Mouse (Mus musculus): Measurements from ENCODE around the gene Egfr. TPM values are rescaled to one million over a fixed set of nuclear protein-coding genes. Genes with fewer than 3 reads are reported as not detected.

Egfr gene
- total RNA-seq, 2 experiments from 2014 or later: 15.3 to 18.6 TPM

DNA sequence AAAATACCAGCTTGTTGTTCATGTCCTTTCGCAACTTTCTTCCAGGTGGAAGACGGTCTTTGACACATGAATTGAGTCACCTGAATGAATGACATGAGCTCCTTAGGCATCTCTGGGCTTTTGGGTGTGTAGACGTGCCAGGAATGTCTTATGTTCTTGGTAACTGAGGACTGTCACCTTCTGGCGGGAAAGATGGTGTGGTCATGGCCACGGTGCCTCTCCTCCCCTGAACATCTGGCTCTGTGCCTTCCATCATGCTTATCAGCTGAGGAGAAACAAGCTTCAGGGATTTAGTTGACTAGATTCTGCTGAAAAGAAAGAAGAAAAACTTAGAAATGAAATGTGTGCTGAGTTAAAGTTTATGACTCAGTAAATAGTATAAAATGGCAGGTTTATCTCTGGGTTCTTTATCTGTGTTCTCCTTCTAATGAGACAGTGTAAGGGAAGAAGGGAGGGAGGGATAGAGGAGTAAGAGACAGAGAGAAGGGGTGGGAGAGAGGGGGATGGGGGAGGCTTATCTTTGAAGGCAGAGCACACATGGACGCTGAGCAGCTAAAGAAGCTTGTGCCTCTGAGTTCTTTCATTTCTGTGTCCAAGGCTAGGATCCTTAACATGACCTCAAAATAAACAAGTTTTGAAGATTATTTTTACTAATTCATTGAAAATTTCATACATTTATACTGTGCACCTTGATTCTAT lies 65.5 kb downstream of the Egfr start:
- DNase-seq (ENCODE audit: extremely low spot score in 1 of 2, low spot score in 2 of 2): no peak
- intact Hi-C loops (cut with DNase I): no loop called here

- intact Hi-C loops (cut with DNase I): no loop called here
- no peak for DNase-seq (ENCODE audit: extremely low spot score in 1 of 2, low spot score in 2 of 2)
Observed at GRCm38 (mm10) chr11:16819424-16819823, 67.4 kb downstream of the Egfr start.

GRCm38 (mm10) chr11:16820138-16820537 lies 68.1 kb downstream of the Egfr start:
- intact Hi-C loops (cut with DNase I): no loop called here
- DNase-seq (ENCODE audit: extremely low spot score in 1 of 2, low spot score in 2 of 2): no peak

DNA sequence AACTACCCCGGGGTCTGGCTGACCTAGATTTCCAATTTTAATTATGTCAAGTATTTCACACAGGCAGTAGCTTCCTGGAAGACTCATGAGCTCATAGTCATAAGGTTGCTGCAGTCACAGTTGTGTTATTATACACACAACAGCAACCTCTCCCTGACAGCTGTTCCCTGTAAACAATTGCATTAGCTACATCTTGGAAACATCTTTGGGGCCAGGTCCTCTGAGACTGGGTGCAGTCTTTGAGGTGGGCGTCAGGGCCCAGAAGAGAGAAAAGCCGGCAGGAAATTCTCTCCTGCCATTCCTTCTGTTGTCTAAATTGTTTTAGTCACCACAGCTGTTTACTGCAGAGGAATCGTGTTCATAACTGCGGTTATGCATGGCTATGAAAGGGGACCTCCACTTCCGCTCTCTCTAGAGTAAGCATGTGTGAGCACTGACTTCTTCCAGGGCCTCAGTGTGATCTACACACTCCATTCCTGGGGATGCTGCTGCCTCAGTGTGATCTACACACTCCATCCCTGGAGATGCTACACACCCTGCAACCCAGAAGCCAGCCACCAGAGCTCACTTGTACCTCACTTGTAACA lies 69.8 kb downstream of the Egfr start:
- DNase-seq (ENCODE audit: extremely low spot score in 1 of 2, low spot score in 2 of 2): no peak
- intact Hi-C loops (cut with DNase I): no loop called here

GRCm38 (mm10) chr11:16823830-16824545 lies 72.0 kb downstream of the Egfr start:
- intact Hi-C loops (cut with DNase I): no loop called here
- no peak for DNase-seq (ENCODE audit: extremely low spot score in 1 of 2, low spot score in 2 of 2)

- no peak for DNase-seq (ENCODE audit: extremely low spot score in 1 of 2, low spot score in 2 of 2)
- intact Hi-C loops (cut with DNase I): no loop called here
Observed at GRCm38 (mm10) chr11:16829468-16829867, 77.5 kb downstream of the Egfr start.

- intact Hi-C loops (cut with DNase I): no loop called here
- DNase-seq (ENCODE audit: extremely low spot score in 1 of 2, low spot score in 2 of 2): no peak
Observed at GRCm38 (mm10) chr11:16830531-16831227, 78.7 kb downstream of the Egfr start.

DNA sequence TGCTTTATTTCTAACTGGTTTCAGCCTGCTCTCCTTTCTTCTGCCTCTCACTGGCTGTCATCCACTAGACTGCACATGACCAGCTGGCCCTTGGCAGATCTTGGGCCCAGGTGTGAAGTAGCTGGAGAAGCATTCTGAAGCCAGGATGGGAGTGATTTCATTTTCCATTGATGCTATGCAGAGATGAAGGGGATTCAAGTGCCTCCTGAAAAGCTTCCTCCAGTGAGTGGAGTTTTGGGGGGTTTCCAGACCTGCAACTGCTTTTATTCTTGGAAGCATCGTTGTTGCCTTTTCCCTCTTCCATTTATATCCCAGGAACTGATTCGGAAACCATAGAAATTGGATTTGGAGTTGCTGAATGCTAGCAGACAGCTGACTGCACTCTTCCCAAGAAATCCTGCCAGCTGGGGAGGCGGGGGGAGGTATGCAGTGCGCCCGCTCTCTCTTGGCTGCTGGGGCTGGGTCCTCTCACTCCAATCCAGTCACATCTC lies 80.0 kb downstream of the Egfr start:
- intact Hi-C loops (cut with DNase I): no loop called here

DNA sequence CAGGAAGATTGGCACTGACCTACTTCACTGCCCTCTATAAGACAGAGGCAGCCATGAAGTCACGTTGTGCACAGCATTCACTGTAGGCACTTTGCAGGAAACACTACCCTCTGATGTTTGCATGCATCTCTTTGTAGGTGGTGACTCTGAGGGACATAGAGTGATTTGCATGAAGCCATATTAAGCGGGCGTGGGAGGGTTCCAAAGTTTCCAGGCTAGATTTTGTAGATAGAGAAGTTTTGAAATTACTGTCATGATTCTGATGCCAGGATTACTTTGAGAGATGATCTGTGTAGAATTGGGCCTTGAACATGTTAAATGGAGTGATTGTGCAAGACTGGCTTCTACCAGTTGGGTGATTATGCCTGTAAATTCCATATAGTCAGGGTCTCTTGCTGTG lies 86.8 kb downstream of the Egfr start:
- DNase-seq (ENCODE audit: extremely low spot score in 1 of 2, low spot score in 2 of 2): no peak
- intact Hi-C loops (cut with DNase I): no loop called here

More for the DNA sequence above, 80.0 kb downstream of the Egfr start:
- DNase-seq (ENCODE audit: extremely low spot score in 1 of 2, low spot score in 2 of 2): peak; percentile 54 to 67

DNA sequence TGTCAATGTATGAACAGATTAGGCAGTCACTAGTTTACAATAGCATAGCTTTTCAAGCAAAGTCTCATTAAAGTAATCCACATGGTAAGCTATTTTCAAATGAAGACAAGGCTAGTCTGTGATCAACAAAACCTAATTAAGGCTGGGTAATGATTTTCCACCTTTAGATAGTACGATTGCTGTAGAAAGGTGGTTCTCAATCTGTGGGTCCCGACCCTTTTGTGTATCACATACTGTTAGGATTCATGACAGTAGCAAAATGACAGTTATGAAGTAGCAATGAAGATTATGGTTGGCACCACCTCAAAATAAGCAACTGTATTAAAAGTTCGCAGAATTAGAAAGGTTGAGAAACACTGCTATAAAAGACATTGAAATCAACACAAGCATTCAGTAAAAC lies 90.9 kb downstream of the Egfr start:
- DNase-seq (ENCODE audit: extremely low spot score in 1 of 2, low spot score in 2 of 2): no peak
- intact Hi-C loops (cut with DNase I): no loop called here

DNA sequence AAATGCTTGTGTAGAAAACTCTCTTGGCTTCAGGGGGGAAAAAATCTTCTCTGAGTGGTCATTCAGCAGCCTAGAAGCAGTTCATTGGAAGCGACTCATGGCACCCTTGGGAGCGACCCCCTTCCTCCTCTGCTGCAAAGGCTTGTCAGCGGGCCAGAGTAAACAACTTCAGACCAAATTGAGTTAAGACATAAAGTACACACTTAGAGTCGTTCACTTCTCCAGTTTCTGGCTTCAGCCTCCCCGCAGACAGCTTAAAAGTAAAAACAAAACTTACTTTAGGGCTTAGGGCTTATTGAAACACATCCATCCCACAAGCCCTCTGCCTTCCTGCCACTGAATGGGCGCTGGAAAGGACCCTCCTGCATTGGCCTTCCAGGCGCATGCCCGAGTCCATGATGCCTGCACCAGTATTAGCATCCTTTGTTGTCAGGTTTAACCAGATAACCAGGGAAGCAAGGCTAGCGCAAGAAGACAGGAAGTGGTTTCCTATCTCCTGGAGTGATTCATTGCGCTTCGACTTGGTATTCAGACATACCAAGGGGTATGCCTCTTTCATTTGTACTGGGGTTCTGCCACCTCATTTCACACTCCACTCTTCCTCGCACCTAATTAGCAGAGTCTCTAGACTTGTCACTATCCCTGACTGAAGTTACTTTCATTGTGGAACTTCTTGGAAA lies 92.0 kb downstream of the Egfr start:
- intact Hi-C loops (cut with DNase I): no loop called here
- peak in 1 of 2 experiments; percentile 52 for DNase-seq (ENCODE audit: extremely low spot score in 1 of 2, low spot score in 2 of 2)

- intact Hi-C loops (cut with DNase I): no loop called here
Observed at GRCm38 (mm10) chr11:16848881-16849280, 96.9 kb downstream of the Egfr start.

DNA sequence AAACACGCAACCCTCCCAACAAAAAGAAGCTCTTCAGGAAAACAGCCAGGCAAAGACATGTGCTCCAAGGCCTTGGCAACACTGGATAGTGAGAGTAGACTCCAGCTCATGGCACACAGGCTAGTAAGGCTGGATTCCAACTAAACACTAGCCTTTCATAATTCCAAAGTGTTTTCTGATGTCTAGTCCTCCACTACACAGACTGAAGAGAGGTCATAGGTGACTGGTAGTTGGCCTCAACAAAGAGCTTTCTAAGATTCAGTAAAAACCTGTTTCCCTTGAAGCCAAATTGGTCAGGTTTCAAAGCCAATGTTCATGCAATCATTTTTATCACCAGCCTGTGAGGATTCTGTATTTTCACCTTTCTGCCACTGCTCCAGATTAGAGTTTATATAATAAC lies 99.4 kb downstream of the Egfr start:
- intact Hi-C loops (cut with DNase I): no loop called here
- no peak for DNase-seq (ENCODE audit: extremely low spot score in 1 of 2, low spot score in 2 of 2)

More at GRCm38 (mm10) chr11:16848881-16849280, 96.9 kb downstream of the Egfr start:
- DNase-seq (ENCODE audit: extremely low spot score in 1 of 2, low spot score in 2 of 2): peak in 1 of 2 experiments; percentile 19

GRCm38 (mm10) chr11:16854111-16854510 lies 102.1 kb downstream of the Egfr start:
- DNase-seq (ENCODE audit: extremely low spot score in 1 of 2, low spot score in 2 of 2): no peak
- intact Hi-C loops (cut with DNase I): no loop called here

DNA sequence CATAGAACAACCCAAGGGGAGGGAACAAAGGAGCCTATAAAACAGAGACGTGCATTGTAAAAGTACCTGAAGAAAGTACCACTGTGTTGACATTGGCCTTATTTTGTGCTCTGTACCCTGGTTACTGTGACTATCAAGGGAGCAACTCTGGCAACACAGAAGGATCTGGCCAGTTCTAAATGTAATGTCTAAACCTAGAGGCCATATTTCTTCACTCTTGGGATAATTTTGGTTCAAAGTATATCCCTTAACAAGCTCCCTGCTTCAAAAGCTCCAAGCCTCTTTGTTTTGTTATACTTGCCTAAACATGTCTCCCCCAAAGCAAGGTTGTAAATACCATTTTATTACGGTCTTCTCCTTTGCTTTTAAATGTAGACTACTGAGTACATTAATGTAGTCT lies 105.3 kb downstream of the Egfr start:
- no peak for DNase-seq (ENCODE audit: extremely low spot score in 1 of 2, low spot score in 2 of 2)
- intact Hi-C loops (cut with DNase I): no loop called here

- no peak for DNase-seq (ENCODE audit: extremely low spot score in 1 of 2, low spot score in 2 of 2)
- intact Hi-C loops (cut with DNase I): no loop called here
Observed at GRCm38 (mm10) chr11:16861037-16861436, 109.0 kb downstream of the Egfr start.

DNA sequence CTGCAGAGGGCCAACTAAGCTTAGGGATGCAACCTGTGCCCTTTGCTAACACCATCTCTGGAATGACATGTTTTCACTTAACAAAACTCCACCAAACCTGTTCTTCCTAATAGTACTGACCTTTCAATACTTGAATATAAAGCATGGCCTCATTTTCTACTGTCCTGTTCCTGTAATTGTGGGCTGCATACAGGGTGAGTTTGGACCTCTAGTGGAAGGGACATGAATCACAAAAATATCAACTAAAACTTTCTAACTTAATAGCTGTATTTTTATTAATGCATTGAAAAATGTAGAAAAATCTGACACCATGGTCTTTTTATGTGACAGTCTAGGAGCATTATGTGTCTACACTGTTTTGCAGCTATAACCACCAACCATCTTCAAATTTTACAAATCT lies 111.5 kb downstream of the Egfr start:
- no peak for DNase-seq (ENCODE audit: extremely low spot score in 1 of 2, low spot score in 2 of 2)
- intact Hi-C loops (cut with DNase I): no loop called here

DNA sequence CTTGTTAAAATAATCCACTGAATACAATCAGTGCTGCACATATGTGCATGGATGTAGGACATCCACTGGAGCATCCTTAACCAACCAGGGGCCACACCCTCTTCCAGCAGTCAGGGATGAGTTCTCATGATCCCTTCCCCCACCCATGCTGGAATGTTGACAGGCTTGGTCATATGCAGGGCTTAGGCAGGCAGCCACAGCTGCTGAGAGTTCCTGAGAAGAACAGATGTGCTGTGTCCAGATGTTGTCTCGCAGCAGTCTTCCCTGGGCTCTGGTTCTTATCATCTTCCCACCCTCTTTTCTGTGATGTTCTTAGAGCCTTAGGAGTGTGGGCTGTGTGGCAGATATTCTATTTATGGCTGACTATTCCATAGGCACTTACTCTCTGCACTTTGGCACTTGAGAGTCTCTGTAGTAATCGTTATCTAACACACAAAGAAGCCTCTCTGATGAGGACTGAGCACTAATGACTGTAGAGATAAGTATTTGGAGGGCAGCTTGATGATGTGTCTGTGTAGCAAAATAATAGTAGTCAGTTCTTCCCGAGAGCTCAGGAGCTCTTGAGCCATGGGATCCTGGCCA lies 113.1 kb downstream of the Egfr start:
- intact Hi-C loops (cut with DNase I): no loop called here
- peak in 1 of 2 experiments; percentile 28 for DNase-seq (ENCODE audit: extremely low spot score in 1 of 2, low spot score in 2 of 2)

Measured in left cerebral cortex, postnatal 10 days (tissue).